Mouse (Mus musculus): Measurements from ENCODE around the gene Prelp. TPM values are rescaled to one million over a fixed set of nuclear protein-coding genes. Genes with fewer than 3 reads are reported as not detected.

Prelp gene
- total RNA-seq, 1 experiment = not detected

GRCm38 (mm10) chr1:133933301-133934195 lies 12.3 kb upstream of the Prelp start:
- Histone ChIP-seq H3K27ac (ENCODE audit: insufficient read depth, low read depth, low read length, poor library complexity, severe bottlenecking) (no peak overlapping the region), H3K9me3 (ENCODE audit: control insufficient read depth, insufficient read depth, low read depth, low read length) (no peaks in the 10 kb centered on the region), H3K4me1 (ENCODE audit: control insufficient read depth in 2 of 2, insufficient read depth in 2 of 2, low read length in 2 of 2, poor library complexity in 1 of 2) (no peaks in the 10 kb centered on the region), H3K4me3 (ENCODE audit: insufficient read depth in 1 of 2, low read depth in 1 of 2, low read length in 2 of 2, poor library complexity in 1 of 2, severe bottlenecking in 1 of 2) (no peak overlapping the region), H3K36me3 (ENCODE audit: control insufficient read depth, insufficient read depth, low read length, poor library complexity, severe bottlenecking) (no peaks in the 10 kb centered on the region), H3K9ac (ENCODE audit: insufficient read depth, low read depth, low read length, poor library complexity, severe bottlenecking) (no peak overlapping the region)
- DNase-seq (ENCODE audit: low read depth, low spot score) = no peak
- TF ChIP-seq ZNF384 (IDR thresholded peaks at IDR 0.05; ENCODE audit: low read depth, low read length) (no peak), CHD2 (IDR thresholded peaks at IDR 0.05; ENCODE audit: low read depth, low read length) (no peak), HCFC1 (IDR thresholded peaks at IDR 0.05; ENCODE audit: borderline replicate concordance, insufficient read depth, low read length) (no peak), ZC3H11A (IDR thresholded peaks at IDR 0.05; ENCODE audit: borderline replicate concordance, low read depth, low read length) (no peak), MAFK (IDR thresholded peaks at IDR 0.05; ENCODE audit: insufficient read depth, low read depth, low read length) (no peak)
- in situ Hi-C loops (cut with MboI; ENCODE audit: low sequenced_read_pairs in 2 of 2, unreplicated experiment in 2 of 2) = no loop called here

DNA sequence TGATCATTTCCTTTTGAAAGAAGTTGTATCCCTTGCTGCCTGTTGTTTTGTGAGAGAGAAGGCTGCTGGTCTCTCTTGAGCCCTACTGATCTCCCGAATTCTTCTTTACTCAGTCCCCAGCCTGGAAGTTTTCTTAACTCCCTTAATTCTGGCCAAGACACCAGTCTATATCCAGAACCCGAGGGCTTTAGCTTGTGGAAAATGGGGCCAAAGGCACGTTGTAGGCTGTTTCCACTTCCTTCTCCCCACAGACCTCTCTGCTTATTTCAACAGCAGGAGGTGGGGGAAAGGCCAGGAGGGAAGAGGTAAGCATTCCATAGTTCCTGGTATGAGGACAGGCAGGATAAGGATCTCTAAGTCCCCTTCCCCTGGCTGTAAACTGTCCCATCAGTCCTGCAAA lies 8.8 kb upstream of the Prelp start:
- H3K4me1 ChIP-seq (ENCODE audit: control insufficient read depth in 2 of 2, insufficient read depth in 2 of 2, low read length in 2 of 2, poor library complexity in 1 of 2) = no peaks in the 10 kb centered on the region
- H3K36me3 ChIP-seq (ENCODE audit: control insufficient read depth, insufficient read depth, low read length, poor library complexity, severe bottlenecking) = no peaks in the 10 kb centered on the region
- no peak overlapping the region for H3K9ac ChIP-seq (ENCODE audit: insufficient read depth, low read depth, low read length, poor library complexity, severe bottlenecking)
- DNase-seq (ENCODE audit: low read depth, low spot score) = no peak
- no peak for TF ChIP-seq MAFK (IDR thresholded peaks at IDR 0.05; ENCODE audit: insufficient read depth, low read depth, low read length)
- TF ChIP-seq HCFC1 (IDR thresholded peaks at IDR 0.05; ENCODE audit: borderline replicate concordance, insufficient read depth, low read length) = no peak
- no peak for TF ChIP-seq ZNF384 (IDR thresholded peaks at IDR 0.05; ENCODE audit: low read depth, low read length)
- no peak for TF ChIP-seq CHD2 (IDR thresholded peaks at IDR 0.05; ENCODE audit: low read depth, low read length)
- TF ChIP-seq ZC3H11A (IDR thresholded peaks at IDR 0.05; ENCODE audit: borderline replicate concordance, low read depth, low read length) = no peak
- no peak overlapping the region for H3K4me3 ChIP-seq (ENCODE audit: insufficient read depth in 1 of 2, low read depth in 1 of 2, low read length in 2 of 2, poor library complexity in 1 of 2, severe bottlenecking in 1 of 2)
- H3K9me3 ChIP-seq (ENCODE audit: control insufficient read depth, insufficient read depth, low read depth, low read length) = no peaks in the 10 kb centered on the region
- in situ Hi-C loops (cut with MboI; ENCODE audit: low sequenced_read_pairs in 2 of 2, unreplicated experiment in 2 of 2) = no loop called here
- H3K27ac ChIP-seq (ENCODE audit: insufficient read depth, low read depth, low read length, poor library complexity, severe bottlenecking) = no peak overlapping the region

DNA sequence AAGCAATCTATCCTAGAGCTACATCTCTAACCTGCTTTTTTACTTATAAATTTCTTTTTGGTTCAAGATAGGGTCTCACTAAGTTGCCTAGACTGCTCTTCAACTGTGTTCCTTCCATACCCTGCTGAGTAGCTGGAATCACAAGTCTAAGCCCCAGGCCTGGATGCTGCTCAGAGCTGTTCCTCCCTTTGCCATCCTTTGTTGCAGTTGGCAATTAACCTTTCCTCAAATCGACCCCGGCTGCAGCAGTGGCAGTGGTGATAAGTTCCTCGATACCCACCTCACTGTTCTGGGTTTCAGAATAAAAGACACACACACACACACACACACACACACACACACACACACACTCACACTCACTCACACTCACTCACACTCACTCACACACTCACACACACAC lies 4.0 kb upstream of the Prelp start:
- no peaks in the 10 kb centered on the region for H3K9me3 ChIP-seq (ENCODE audit: control insufficient read depth, insufficient read depth, low read depth, low read length)
- H3K9ac ChIP-seq (ENCODE audit: insufficient read depth, low read depth, low read length, poor library complexity, severe bottlenecking) = no peak overlapping the region
- in situ Hi-C loops (cut with MboI; ENCODE audit: low sequenced_read_pairs in 2 of 2, unreplicated experiment in 2 of 2) = no loop called here
- H3K27ac ChIP-seq (ENCODE audit: insufficient read depth, low read depth, low read length, poor library complexity, severe bottlenecking) = no peak overlapping the region
- no peak for TF ChIP-seq MAFK (IDR thresholded peaks at IDR 0.05; ENCODE audit: insufficient read depth, low read depth, low read length)
- TF ChIP-seq ZNF384 (IDR thresholded peaks at IDR 0.05; ENCODE audit: low read depth, low read length) = no peak
- TF ChIP-seq CHD2 (IDR thresholded peaks at IDR 0.05; ENCODE audit: low read depth, low read length) = no peak
- no peak for TF ChIP-seq HCFC1 (IDR thresholded peaks at IDR 0.05; ENCODE audit: borderline replicate concordance, insufficient read depth, low read length)
- no peaks in the 10 kb centered on the region for H3K4me1 ChIP-seq (ENCODE audit: control insufficient read depth in 2 of 2, insufficient read depth in 2 of 2, low read length in 2 of 2, poor library complexity in 1 of 2)
- no peak overlapping the region for H3K4me3 ChIP-seq (ENCODE audit: insufficient read depth in 1 of 2, low read depth in 1 of 2, low read length in 2 of 2, poor library complexity in 1 of 2, severe bottlenecking in 1 of 2)
- no peaks in the 10 kb centered on the region for H3K36me3 ChIP-seq (ENCODE audit: control insufficient read depth, insufficient read depth, low read length, poor library complexity, severe bottlenecking)
- DNase-seq (ENCODE audit: low read depth, low spot score) = no peak

GRCm38 (mm10) chr1:133924141-133924875 lies 3.1 kb upstream of the Prelp start:
- no peak overlapping the region for H3K27ac ChIP-seq (ENCODE audit: insufficient read depth, low read depth, low read length, poor library complexity, severe bottlenecking)
- no peaks in the 10 kb centered on the region for H3K4me1 ChIP-seq (ENCODE audit: control insufficient read depth in 2 of 2, insufficient read depth in 2 of 2, low read length in 2 of 2, poor library complexity in 1 of 2)
- H3K9me3 ChIP-seq (ENCODE audit: control insufficient read depth, insufficient read depth, low read depth, low read length) = no peaks in the 10 kb centered on the region
- in situ Hi-C loops (cut with MboI; ENCODE audit: low sequenced_read_pairs in 2 of 2, unreplicated experiment in 2 of 2) = no loop called here
- H3K9ac ChIP-seq (ENCODE audit: insufficient read depth, low read depth, low read length, poor library complexity, severe bottlenecking) = 0 out of 2 replicates have a peak overlapping the region, but pooled peaks have one; percentile 30
- H3K4me3 ChIP-seq (ENCODE audit: insufficient read depth in 1 of 2, low read depth in 1 of 2, low read length in 2 of 2, poor library complexity in 1 of 2, severe bottlenecking in 1 of 2) = peak overlapping the region; percentile 40 to 57; a peak in 1 of 4 replicates
- no peaks in the 10 kb centered on the region for H3K36me3 ChIP-seq (ENCODE audit: control insufficient read depth, insufficient read depth, low read length, poor library complexity, severe bottlenecking)
- TF ChIP-seq ZNF384 (IDR thresholded peaks at IDR 0.05; ENCODE audit: low read depth, low read length) (no peak), HCFC1 (IDR thresholded peaks at IDR 0.05; ENCODE audit: borderline replicate concordance, insufficient read depth, low read length) (peak; percentile 77)
- peak; percentile 66 for DNase-seq (ENCODE audit: low read depth, low spot score)
